Mouse (Mus musculus): ENCODE measurements around the gene Olfr398. TPM values are rescaled to one million over a fixed set of nuclear protein-coding genes. Genes with fewer than 3 reads are reported as not detected.

Olfr398 gene
- polyA plus RNA-seq (2011; ENCODE audit: insufficient read depth, insufficient read length, low read depth, missing spikeins) = not detected in 2 replicates

GRCm38 (mm10) chr11:73990307-73990706, at the start of gene Olfr398:
Olfr398 (minus strand) TSS chr11:73990407.
- Histone ChIP-seq H3K27ac (ENCODE audit: insufficient read depth, low read length) (no peak within 1 kb of the TSS), H3K36me3 (ENCODE audit: control insufficient read depth, insufficient read depth, low read length, poor library complexity, severe bottlenecking) (no peaks in the 10 kb centered on the region), H3K27me3 (ENCODE audit: control insufficient read depth, insufficient read depth, low read length, poor library complexity, severe bottlenecking) (no peaks in the 10 kb centered on the region; the same call in 1 of the 2 replicates), H3K4me1 (ENCODE audit: control insufficient read depth, insufficient read depth, low read length) (no peaks in the 10 kb centered on the region), H3K9me3 (replicated peaks; ENCODE audit: control insufficient read depth, insufficient read depth, low read length, poor library complexity, severe bottlenecking) (no peaks in the 10 kb centered on the region), H3K4me3 (ENCODE audit: low read depth, low read length) (no peak within 1 kb of the TSS), H3K9ac (ENCODE audit: low read depth, poor library complexity, severe bottlenecking) (no peak within 1 kb of the TSS)
- TF ChIP-seq POLR2A (IDR thresholded peaks at IDR 0.05; ENCODE audit: insufficient read depth, low read length) (no peak), CTCF (IDR thresholded peaks at IDR 0.05; ENCODE audit: low read depth, low read length) (no peak), EP300 (IDR thresholded peaks at IDR 0.05; ENCODE audit: insufficient read depth, low read depth, low read length) (no peak)

- Histone ChIP-seq H3K9ac (ENCODE audit: low read depth, poor library complexity, severe bottlenecking) (no peak overlapping the region), H3K36me3 (ENCODE audit: control insufficient read depth, insufficient read depth, low read length, poor library complexity, severe bottlenecking) (no peaks in the 10 kb centered on the region), H3K27me3 (ENCODE audit: control insufficient read depth, insufficient read depth, low read length, poor library complexity, severe bottlenecking) (no peaks in the 10 kb centered on the region; the same call in 1 of the 2 replicates), H3K27ac (ENCODE audit: insufficient read depth, low read length) (no peak overlapping the region), H3K4me3 (ENCODE audit: low read depth, low read length) (no peak overlapping the region), H3K4me1 (ENCODE audit: control insufficient read depth, insufficient read depth, low read length) (no peaks in the 10 kb centered on the region), H3K9me3 (replicated peaks; ENCODE audit: control insufficient read depth, insufficient read depth, low read length, poor library complexity, severe bottlenecking) (no peaks in the 10 kb centered on the region)
- no peak for TF ChIP-seq POLR2A (IDR thresholded peaks at IDR 0.05; ENCODE audit: insufficient read depth, low read length)
- TF ChIP-seq CTCF (IDR thresholded peaks at IDR 0.05; ENCODE audit: low read depth, low read length) = no peak
- TF ChIP-seq EP300 (IDR thresholded peaks at IDR 0.05; ENCODE audit: insufficient read depth, low read depth, low read length) = no peak
These were observed 2.9 kb upstream of the Olfr398 start for GRCm38 (mm10) chr11:73993115-73993514.

- H3K27ac ChIP-seq (ENCODE audit: insufficient read depth, low read length) = no peak within 1 kb of the TSS
- H3K27me3 ChIP-seq (ENCODE audit: control insufficient read depth, insufficient read depth, low read length, poor library complexity, severe bottlenecking) = no peaks in the 10 kb centered on the region
- no peak within 1 kb of the TSS for H3K4me3 ChIP-seq (ENCODE audit: low read depth, low read length)
- no peaks in the 10 kb centered on the region for H3K36me3 ChIP-seq (ENCODE audit: control insufficient read depth, insufficient read depth, low read length, poor library complexity, severe bottlenecking)
- no peak for TF ChIP-seq EP300 (IDR thresholded peaks at IDR 0.05; ENCODE audit: insufficient read depth, low read depth, low read length)
- TF ChIP-seq POLR2A (IDR thresholded peaks at IDR 0.05; ENCODE audit: insufficient read depth, low read length) = no peak
- TF ChIP-seq CTCF (IDR thresholded peaks at IDR 0.05; ENCODE audit: low read depth, low read length) = no peak
- no peaks in the 10 kb centered on the region for H3K9me3 ChIP-seq (replicated peaks; ENCODE audit: control insufficient read depth, insufficient read depth, low read length, poor library complexity, severe bottlenecking)
- H3K9ac ChIP-seq (ENCODE audit: low read depth, poor library complexity, severe bottlenecking) = no peak within 1 kb of the TSS
- no peaks in the 10 kb centered on the region for H3K4me1 ChIP-seq (ENCODE audit: control insufficient read depth, insufficient read depth, low read length)
These were observed 29.7 kb downstream of the Olfr398 start, which contains the start of gene Olfr397 for GRCm38 (mm10) chr11:73960517-73960916. Olfr397 (plus strand) TSS chr11:73960817.

- H3K27ac ChIP-seq (ENCODE audit: insufficient read depth, low read length) = no peak within 1 kb of the TSS
- no peak within 1 kb of the TSS for H3K4me3 ChIP-seq (ENCODE audit: low read depth, low read length)
- H3K9ac ChIP-seq (ENCODE audit: low read depth, poor library complexity, severe bottlenecking) = no peak within 1 kb of the TSS
- no peaks in the 10 kb centered on the region for H3K27me3 ChIP-seq (ENCODE audit: control insufficient read depth, insufficient read depth, low read length, poor library complexity, severe bottlenecking)
- H3K36me3 ChIP-seq (ENCODE audit: control insufficient read depth, insufficient read depth, low read length, poor library complexity, severe bottlenecking) = no peaks in the 10 kb centered on the region
- H3K9me3 ChIP-seq (replicated peaks; ENCODE audit: control insufficient read depth, insufficient read depth, low read length, poor library complexity, severe bottlenecking) = no peaks in the 10 kb centered on the region
- TF ChIP-seq CTCF (IDR thresholded peaks at IDR 0.05; ENCODE audit: low read depth, low read length) (no peak), POLR2A (IDR thresholded peaks at IDR 0.05; ENCODE audit: insufficient read depth, low read length) (no peak), EP300 (IDR thresholded peaks at IDR 0.05; ENCODE audit: insufficient read depth, low read depth, low read length) (no peak)
- no peaks in the 10 kb centered on the region for H3K4me1 ChIP-seq (ENCODE audit: control insufficient read depth, insufficient read depth, low read length)
These were observed 53.8 kb downstream of the Olfr398 start, which contains the start of gene Olfr23 for GRCm38 (mm10) chr11:73936377-73936776. Olfr23 (plus strand) TSS chr11:73936677.

Other genes with a start within 250 kb of the Olfr398 start
- gene Olfr389, start 209.7 kb downstream of the Olfr398 start, polyA plus RNA-seq (2011; ENCODE audit: insufficient read depth, insufficient read length, low read depth, missing spikeins) = not detected in 2 replicates
- gene Olfr390, start 207.4 kb downstream of the Olfr398 start, polyA plus RNA-seq (2011; ENCODE audit: insufficient read depth, insufficient read length, low read depth, missing spikeins) = not detected in 2 replicates
- gene Olfr391-ps, start 187.4 kb downstream of the Olfr398 start, polyA plus RNA-seq (2011; ENCODE audit: insufficient read depth, insufficient read length, low read depth, missing spikeins) = not detected in 2 replicates
- gene Olfr392, start 173.4 kb downstream of the Olfr398 start, polyA plus RNA-seq (2011; ENCODE audit: insufficient read depth, insufficient read length, low read depth, missing spikeins) = not detected in 2 replicates
- not detected in 2 replicates for gene Olfr393, start 139.0 kb downstream of the Olfr398 start, polyA plus RNA-seq (2011; ENCODE audit: insufficient read depth, insufficient read length, low read depth, missing spikeins)
- not detected in 2 replicates for gene Olfr394, start 99.6 kb downstream of the Olfr398 start, polyA plus RNA-seq (2011; ENCODE audit: insufficient read depth, insufficient read length, low read depth, missing spikeins)
- not detected in 2 replicates for gene Olfr395, start 81.1 kb downstream of the Olfr398 start, polyA plus RNA-seq (2011; ENCODE audit: insufficient read depth, insufficient read length, low read depth, missing spikeins)
- gene Olfr23, start 53.7 kb downstream of the Olfr398 start, polyA plus RNA-seq (2011; ENCODE audit: insufficient read depth, insufficient read length, low read depth, missing spikeins) = not detected in 2 replicates
- not detected in 2 replicates for gene Olfr397, start 29.6 kb downstream of the Olfr398 start, polyA plus RNA-seq (2011; ENCODE audit: insufficient read depth, insufficient read length, low read depth, missing spikeins)
- gene Olfr139, start 66.1 kb upstream of the Olfr398 start, polyA plus RNA-seq (2011; ENCODE audit: insufficient read depth, insufficient read length, low read depth, missing spikeins) = not detected in 2 replicates
- gene Olfr399, start 66.2 kb upstream of the Olfr398 start, polyA plus RNA-seq (2011; ENCODE audit: insufficient read depth, insufficient read length, low read depth, missing spikeins) = not detected in 2 replicates
- not detected in 2 replicates for gene Zfp616, start 79.5 kb upstream of the Olfr398 start, polyA plus RNA-seq (2011; ENCODE audit: insufficient read depth, insufficient read length, low read depth, missing spikeins)
- gene Olfr401, start 123.3 kb upstream of the Olfr398 start, polyA plus RNA-seq (2011; ENCODE audit: insufficient read depth, insufficient read length, low read depth, missing spikeins) = not detected in 2 replicates
- not detected in 2 replicates for gene Olfr402, start 163.1 kb upstream of the Olfr398 start, polyA plus RNA-seq (2011; ENCODE audit: insufficient read depth, insufficient read length, low read depth, missing spikeins)
- gene Olfr403, start 195.8 kb upstream of the Olfr398 start, polyA plus RNA-seq (2011; ENCODE audit: insufficient read depth, insufficient read length, low read depth, missing spikeins) = not detected in 2 replicates
- not detected in 2 replicates for gene Olfr43, start 221.0 kb upstream of the Olfr398 start, polyA plus RNA-seq (2011; ENCODE audit: insufficient read depth, insufficient read length, low read depth, missing spikeins)